Mouse (Mus musculus) liver, embryonic 14.5 days (tissue): ENCODE results near the gene Gm9913.

Experiments used
- CTCF ChIP-seq: IDR thresholded peaks from 2 replicates; pipeline ENCODE4 v1.5.1; 2016; ENCODE audit warnings: antibody characterized with exemption, low read depth, control low read depth
- EP300 ChIP-seq: IDR thresholded peaks from 2 replicates; pipeline ENCODE4 v1.6.1; 2016; ENCODE audit warnings: antibody characterized with exemption, low read depth

- TF ChIP-seq CTCF (no peak), EP300 (no peak)
These were observed 30.2 kb upstream of the Gm9913 start for GRCm38 (mm10) chr2:125474690-125475089.
